Mouse (Mus musculus) CH12.LX (cell line): ENCODE measurements around the gene Syt5. TPM values are rescaled to one million over a fixed set of nuclear protein-coding genes. Genes with fewer than 3 reads are reported as not detected.

ENCODE experiments used
- polyA plus RNA-seq: library from polyadenylated mRNA; unstranded; fragments of >175 nt; gene quantifications from 2 replicates; pipeline ENCODE4 v1.2.1, GENCODE M21; 2012; ENCODE audit warnings: low read depth; ENCODE audit not compliant: insufficient read length
- total RNA-seq, 2 experiments: library from RNA; depleted of rRNA; stranded (reverse); fragments of 300-350 nt in 1 of 2; fragments of >200 nt in 1 of 2; gene quantifications; 2 replicates each; pipeline ENCODE4 v1.2.3; 2012 to 2014

Syt5 gene
- total and polyA plus RNA-seq, 3 experiments, result 0.20 to 0.68 (median 0.30) TPM

Other genes starting within 250 kb of the Syt5 start
Only the 20 nearest of the 21 such genes appear.
- gene Ncr1, start 209.8 kb downstream of the Syt5 start, total RNA-seq (2012; rRNA removed), result not detected in 2 replicates
- gene Ncr1, start 209.8 kb downstream of the Syt5 start, total RNA-seq (2014; rRNA removed), result not detected in 2 replicates
- gene Ncr1, start 209.8 kb downstream of the Syt5 start, polyA plus RNA-seq, result not detected in 2 replicates
- gene Gp6, start 149.8 kb downstream of the Syt5 start, total RNA-seq (2012; rRNA removed), result 0.17 and 0.55 TPM in 2 replicates
- 1.6 and 2.0 TPM in 2 replicates for gene Gp6, start 149.8 kb downstream of the Syt5 start, total RNA-seq (2014; rRNA removed)
- 0.60 and 0.64 TPM in 2 replicates for gene Gp6, start 149.8 kb downstream of the Syt5 start, polyA plus RNA-seq
- 17.6 and 22.8 TPM in 2 replicates for gene Rdh13, start 101.9 kb downstream of the Syt5 start, total RNA-seq (2012; rRNA removed)
- 18.1 and 20.9 TPM in 2 replicates for gene Rdh13, start 101.9 kb downstream of the Syt5 start, total RNA-seq (2014; rRNA removed)
- 12.3 and 16.4 TPM in 2 replicates for gene Rdh13, start 101.9 kb downstream of the Syt5 start, polyA plus RNA-seq
- gene Eps8l1, start 86.9 kb downstream of the Syt5 start, total RNA-seq (2012; rRNA removed), result 5.8 and 6.0 TPM in 2 replicates
- gene Eps8l1, start 86.9 kb downstream of the Syt5 start, total RNA-seq (2014; rRNA removed), result 4.2 and 5.4 TPM in 2 replicates
- gene Eps8l1, start 86.9 kb downstream of the Syt5 start, polyA plus RNA-seq, result 8.4 and 11.3 TPM in 2 replicates
- gene Ppp1r12c, start 45.9 kb downstream of the Syt5 start, total RNA-seq (2012; rRNA removed), result 55.8 and 60.5 TPM in 2 replicates
- gene Ppp1r12c, start 45.9 kb downstream of the Syt5 start, total RNA-seq (2014; rRNA removed), result 71.0 and 78.1 TPM in 2 replicates
- gene Ppp1r12c, start 45.9 kb downstream of the Syt5 start, polyA plus RNA-seq, result 103 and 112 TPM in 2 replicates
- gene Tnnt1, start 31.2 kb downstream of the Syt5 start, total RNA-seq (2012; rRNA removed), result 0.25 and 0.30 TPM in 2 replicates
- 0.53 TPM in 1 of 2 replicates, not detected in the other for gene Tnnt1, start 31.2 kb downstream of the Syt5 start, total RNA-seq (2014; rRNA removed)
- 0.36 and 0.76 TPM in 2 replicates for gene Tnnt1, start 31.2 kb downstream of the Syt5 start, polyA plus RNA-seq
- gene Tnni3, start 23.3 kb downstream of the Syt5 start, total RNA-seq (2012; rRNA removed), result 0.51 and 0.59 TPM in 2 replicates
- 0.64 TPM in 1 of 2 replicates, not detected in the other for gene Tnni3, start 23.3 kb downstream of the Syt5 start, total RNA-seq (2014; rRNA removed)
- 1.6 and 2.0 TPM in 2 replicates for gene Tnni3, start 23.3 kb downstream of the Syt5 start, polyA plus RNA-seq
- gene Dnaaf3, start 15.1 kb downstream of the Syt5 start, total RNA-seq (2012; rRNA removed), result 0.46 and 0.59 TPM in 2 replicates
- 0.16 TPM in 1 of 2 replicates, not detected in the other for gene Dnaaf3, start 15.1 kb downstream of the Syt5 start, total RNA-seq (2014; rRNA removed)
- gene Dnaaf3, start 15.1 kb downstream of the Syt5 start, polyA plus RNA-seq, result 0.83 and 1.1 TPM in 2 replicates
- not detected in 2 replicates for gene Ptprh, start 56.5 kb upstream of the Syt5 start, total RNA-seq (2012; rRNA removed)
- not detected in 2 replicates for gene Ptprh, start 56.5 kb upstream of the Syt5 start, total RNA-seq (2014; rRNA removed)
- gene Ptprh, start 56.5 kb upstream of the Syt5 start, polyA plus RNA-seq, result not detected in 2 replicates
- 5.9 and 7.2 TPM in 2 replicates for gene Tmem86b, start 83.9 kb upstream of the Syt5 start, total RNA-seq (2012; rRNA removed)
- gene Tmem86b, start 83.9 kb upstream of the Syt5 start, total RNA-seq (2014; rRNA removed), result 4.3 TPM in 2 replicates
- 9.1 and 10.6 TPM in 2 replicates for gene Tmem86b, start 83.9 kb upstream of the Syt5 start, polyA plus RNA-seq
- gene Ppp6r1, start 111.5 kb upstream of the Syt5 start, total RNA-seq (2012; rRNA removed), result 85.6 and 91.2 TPM in 2 replicates
- 53.0 and 59.2 TPM in 2 replicates for gene Ppp6r1, start 111.5 kb upstream of the Syt5 start, total RNA-seq (2014; rRNA removed)
- 108 and 118 TPM in 2 replicates for gene Ppp6r1, start 111.5 kb upstream of the Syt5 start, polyA plus RNA-seq
- 131 and 136 TPM in 2 replicates for gene Hspbp1, start 137.5 kb upstream of the Syt5 start, total RNA-seq (2012; rRNA removed)
- gene Hspbp1, start 137.5 kb upstream of the Syt5 start, total RNA-seq (2014; rRNA removed), result 92.3 and 98.8 TPM in 2 replicates
- 82.7 and 90.6 TPM in 2 replicates for gene Hspbp1, start 137.5 kb upstream of the Syt5 start, polyA plus RNA-seq
- gene Brsk1, start 143.1 kb upstream of the Syt5 start, total RNA-seq (2012; rRNA removed), result 0.21 and 0.25 TPM in 2 replicates
- not detected in 2 replicates for gene Brsk1, start 143.1 kb upstream of the Syt5 start, total RNA-seq (2014; rRNA removed)
- not detected in 2 replicates for gene Brsk1, start 143.1 kb upstream of the Syt5 start, polyA plus RNA-seq
- 0.04 TPM in 1 of 2 replicates, not detected in the other for gene Tmem150b, start 177.7 kb upstream of the Syt5 start, total RNA-seq (2012; rRNA removed)
- gene Tmem150b, start 177.7 kb upstream of the Syt5 start, total RNA-seq (2014; rRNA removed), result 0.15 TPM in 1 of 2 replicates, not detected in the other
- gene Tmem150b, start 177.7 kb upstream of the Syt5 start, polyA plus RNA-seq, result 0.12 and 0.17 TPM in 2 replicates
- gene Kmt5c, start 192.6 kb upstream of the Syt5 start, total RNA-seq (2012; rRNA removed), result 27.4 and 41.2 TPM in 2 replicates
- 41.3 and 44.0 TPM in 2 replicates for gene Kmt5c, start 192.6 kb upstream of the Syt5 start, total RNA-seq (2014; rRNA removed)
- 46.7 and 52.4 TPM in 2 replicates for gene Kmt5c, start 192.6 kb upstream of the Syt5 start, polyA plus RNA-seq
- not detected in 2 replicates for gene Cox6b2, start 205.6 kb upstream of the Syt5 start, total RNA-seq (2012; rRNA removed)
- gene Cox6b2, start 205.6 kb upstream of the Syt5 start, total RNA-seq (2014; rRNA removed), result not detected in 2 replicates
- gene Cox6b2, start 205.6 kb upstream of the Syt5 start, polyA plus RNA-seq, result not detected in 2 replicates
- gene Fam71e2, start 223.8 kb upstream of the Syt5 start, total RNA-seq (2012; rRNA removed), result not detected in 2 replicates
- not detected in 2 replicates for gene Fam71e2, start 223.8 kb upstream of the Syt5 start, total RNA-seq (2014; rRNA removed)
- not detected in 2 replicates for gene Fam71e2, start 223.8 kb upstream of the Syt5 start, polyA plus RNA-seq
- gene Il11, start 235.3 kb upstream of the Syt5 start, total RNA-seq (2012; rRNA removed), result 0.17 TPM in 1 of 2 replicates, not detected in the other
- gene Il11, start 235.3 kb upstream of the Syt5 start, total RNA-seq (2014; rRNA removed), result not detected in 2 replicates
- gene Il11, start 235.3 kb upstream of the Syt5 start, polyA plus RNA-seq, result not detected in 2 replicates
- not detected in 2 replicates for gene Tmem190, start 235.4 kb upstream of the Syt5 start, total RNA-seq (2012; rRNA removed)
- not detected in 2 replicates for gene Tmem190, start 235.4 kb upstream of the Syt5 start, total RNA-seq (2014; rRNA removed)
- gene Tmem190, start 235.4 kb upstream of the Syt5 start, polyA plus RNA-seq, result 0.68 TPM in 1 of 2 replicates, not detected in the other
- gene Tmem238, start 242.1 kb upstream of the Syt5 start, total RNA-seq (2012; rRNA removed), result 12.3 and 17.7 TPM in 2 replicates
- 4.3 and 5.5 TPM in 2 replicates for gene Tmem238, start 242.1 kb upstream of the Syt5 start, total RNA-seq (2014; rRNA removed)
- gene Tmem238, start 242.1 kb upstream of the Syt5 start, polyA plus RNA-seq, result 9.8 and 10.7 TPM in 2 replicates